Mouse (Mus musculus) neural tube, embryonic 14.5 days (tissue): ENCODE measurements at regions not wholly inside any gene's neighbourhood (a gene's known extent, or its start where the extent isn't known, plus 50 kb on each side); places are given as distances from the start of the nearest gene placed in this dataset.

Source experiments
- ATAC-seq: fragments of 200-750 bp; cut with Nextera tagmentation; 2 replicates; pipeline ENCODE4 v1.8.0; 2017; ENCODE audit warnings: low read depth, mild to moderate bottlenecking, moderate TSS enrichment, moderate library complexity
- H3K27ac ChIP-seq: fragments of 300-500 bp; sonication (generic); 2 replicates; pipeline ENCODE4 v1.5.1; 2014; ENCODE audit warnings: low read depth, mild to moderate bottlenecking, control low read depth, low read length, moderate library complexity, mixed read lengths
- H3K27me3 ChIP-seq: fragments of 300-500 bp; sonication (generic); 2 replicates; pipeline ENCODE4 v1.6.1; 2014; ENCODE audit warnings: low read length; ENCODE audit not compliant: control insufficient read depth, insufficient read depth
- H3K36me3 ChIP-seq: fragments of 300-500 bp; sonication (generic); 2 replicates; pipeline ENCODE4 v1.6.1; 2014; ENCODE audit warnings: low read length, mixed read lengths; ENCODE audit not compliant: control insufficient read depth, insufficient read depth
- H3K4me1 ChIP-seq: fragments of 300-500 bp; sonication (generic); 2 replicates; pipeline ENCODE4 v1.6.1; 2014; ENCODE audit warnings: low read length; ENCODE audit not compliant: control insufficient read depth, insufficient read depth
- H3K4me2 ChIP-seq: fragments of 300-500 bp; sonication (generic); 2 replicates; pipeline ENCODE4 v1.6.1; 2014; ENCODE audit warnings: mild to moderate bottlenecking, low read depth, low read length, control low read depth
- H3K4me3 ChIP-seq: fragments of 300-500 bp; sonication (generic); 2 replicates; pipeline ENCODE4 v1.5.1; 2014; ENCODE audit warnings: low read depth, low read length, control low read depth, mixed read lengths
- H3K9ac ChIP-seq: fragments of 300-500 bp; sonication (generic); replicated peaks from 2 replicates; pipeline ENCODE4 v1.6.1; 2014; ENCODE audit warnings: low read depth, mild to moderate bottlenecking, control low read depth, low read length, mixed read lengths
- H3K9me3 ChIP-seq: fragments of 300-500 bp; sonication (generic); 2 replicates; pipeline ENCODE4 v1.6.1; 2016; ENCODE audit warnings: low read length; ENCODE audit not compliant: control insufficient read depth
- whole genome bisulfite sequencing: fragments of 180-500 bp; shearing (Covaris S2); extraction: QIAGEN DNeasy Blood & Tissue Kit; methylation state at CpG from one replicate; pipeline ENCODE4 v1.1.7; 2014; 5-methylcytosine and 5-hydroxymethylcytosine counted together

DNA sequence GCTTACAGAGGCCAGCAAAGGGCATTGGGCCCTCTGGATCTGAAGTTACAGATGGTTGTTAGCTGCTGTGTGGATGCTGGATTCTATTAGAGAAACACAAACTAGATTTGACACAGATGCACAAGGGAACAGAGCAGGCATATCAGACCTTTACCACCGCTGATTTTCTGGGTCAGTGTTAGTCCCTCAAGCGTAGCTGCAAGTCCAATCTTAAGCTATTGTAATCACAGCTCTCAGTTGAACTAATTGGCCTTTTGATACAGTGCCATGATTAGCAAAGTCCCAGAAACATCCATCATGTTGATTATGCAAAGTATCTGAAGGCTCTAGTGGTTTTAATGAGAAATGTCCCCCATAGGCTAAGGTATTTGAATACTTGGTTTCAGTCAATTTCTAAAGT, 54.2 kb upstream of the Plppr5 start:
- H3K4me3 ChIP-seq, result no peak overlapping the region
- H3K9me3 ChIP-seq, result no peaks in the 10 kb centered on the region
- no peak overlapping the region for H3K27ac ChIP-seq
- no peaks in the 10 kb centered on the region for H3K27me3 ChIP-seq
- H3K36me3 ChIP-seq, result no peaks in the 10 kb centered on the region
- no peak overlapping the region for H3K4me2 ChIP-seq
- no peak for ATAC-seq
- WGBS, result 65% methylated on average over 2 of the region's 2 CpGs
- no peaks in the 10 kb centered on the region for H3K4me1 ChIP-seq
- H3K9ac ChIP-seq, result no peak overlapping the region

DNA sequence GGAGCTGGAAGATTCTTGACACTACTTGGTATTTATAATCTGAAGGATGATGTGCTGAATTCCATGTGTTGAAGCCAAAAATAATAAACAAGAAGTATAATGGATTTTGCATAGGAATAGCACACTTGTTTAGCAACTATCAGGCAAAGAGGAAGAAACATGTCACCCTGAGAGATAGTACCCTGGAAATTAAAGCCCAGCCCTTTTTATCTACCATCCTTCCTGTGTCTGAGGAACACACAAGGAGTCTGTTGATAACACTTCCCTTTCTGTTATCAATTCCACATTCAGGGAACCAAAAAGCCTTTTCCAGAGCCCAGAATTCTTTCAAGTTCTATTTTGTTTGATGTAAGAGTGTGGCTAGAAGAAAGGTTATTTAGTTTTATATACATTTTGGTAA, 66.5 kb upstream of the Plppr5 start:
- no peak for ATAC-seq

GRCm38 (mm10) chr3:117506151-117506723, 68.4 kb upstream of the Plppr5 start:
- 22% methylated on average over 1 of the region's 1 CpGs for WGBS
- ATAC-seq, result no peak

More for the DNA sequence above, 66.5 kb upstream of the Plppr5 start:
- Histone ChIP-seq H3K27me3 (no peaks in the 10 kb centered on the region), H3K36me3 (no peaks in the 10 kb centered on the region), H3K4me3 (no peak overlapping the region), H3K9me3 (no peaks in the 10 kb centered on the region), H3K4me1 (no peaks in the 10 kb centered on the region), H3K4me2 (no peak overlapping the region), H3K27ac (no peak overlapping the region), H3K9ac (no peak overlapping the region)

GRCm38 (mm10) chr3:117501107-117501506, 73.5 kb upstream of the Plppr5 start:
- H3K9ac ChIP-seq, result no peak overlapping the region
- H3K9me3 ChIP-seq, result no peaks in the 10 kb centered on the region
- no peak overlapping the region for H3K4me2 ChIP-seq
- WGBS, result 23% methylated on average over 5 of the region's 5 CpGs
- H3K27ac ChIP-seq, result no peak overlapping the region
- ATAC-seq, result no peak
- no peak overlapping the region for H3K4me3 ChIP-seq
- no peaks in the 10 kb centered on the region for H3K36me3 ChIP-seq
- no peaks in the 10 kb centered on the region for H3K4me1 ChIP-seq
- H3K27me3 ChIP-seq, result no peaks in the 10 kb centered on the region

More at GRCm38 (mm10) chr3:117506151-117506723, 68.4 kb upstream of the Plppr5 start:
- Histone ChIP-seq H3K27me3 (no peaks in the 10 kb centered on the region), H3K4me3 (no peak overlapping the region), H3K36me3 (no peaks in the 10 kb centered on the region), H3K9me3 (no peaks in the 10 kb centered on the region), H3K9ac (no peak overlapping the region), H3K27ac (no peak overlapping the region), H3K4me2 (no peak overlapping the region), H3K4me1 (no peaks in the 10 kb centered on the region)

DNA sequence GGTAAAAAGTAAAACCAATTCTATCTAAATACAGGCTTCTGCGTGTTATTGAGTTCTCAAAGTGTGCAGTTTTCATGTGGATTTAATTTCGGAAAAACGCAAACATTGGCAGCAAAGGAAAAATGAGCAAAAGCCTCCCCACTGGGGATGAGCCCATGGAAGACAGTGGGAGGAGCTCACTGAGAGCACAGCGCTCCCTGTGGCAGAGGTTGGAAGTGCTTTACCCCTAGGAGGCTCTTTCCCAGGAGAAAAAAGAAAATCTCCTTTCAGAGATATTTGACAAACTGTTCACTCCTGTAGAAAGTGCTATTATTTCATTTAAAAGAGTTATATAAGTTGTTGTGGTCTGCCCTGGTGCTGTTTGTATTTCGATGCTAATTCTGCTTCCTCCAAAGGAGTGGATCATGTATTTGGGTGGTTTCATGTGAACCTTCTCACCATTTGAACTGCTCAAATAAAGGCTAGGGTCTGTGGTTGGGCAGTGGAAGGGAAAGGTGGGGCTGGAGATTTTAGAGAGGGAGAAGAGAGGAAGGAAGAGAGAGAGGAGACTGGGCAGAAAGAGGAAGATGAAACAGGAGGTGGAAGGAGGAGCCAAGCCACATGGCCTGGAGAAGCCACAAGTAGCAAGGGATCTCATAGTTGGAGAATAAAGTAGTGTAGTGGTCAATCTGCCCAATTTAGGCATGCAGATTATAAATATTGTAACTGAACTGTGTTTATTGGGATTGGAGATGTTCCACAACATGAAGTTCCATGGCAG, 76.3 kb upstream of the Plppr5 start:
- ATAC-seq, result no peak
- Histone ChIP-seq H3K9ac (no peak overlapping the region), H3K4me3 (no peak overlapping the region), H3K27ac (no peak overlapping the region), H3K27me3 (no peaks in the 10 kb centered on the region), H3K4me1 (no peaks in the 10 kb centered on the region), H3K9me3 (no peaks in the 10 kb centered on the region), H3K4me2 (no peak overlapping the region), H3K36me3 (no peaks in the 10 kb centered on the region)
- WGBS, result 89% methylated on average over 5 of the region's 5 CpGs

GRCm38 (mm10) chr3:117494118-117494517, 80.5 kb upstream of the Plppr5 start:
- Histone ChIP-seq H3K27me3 (no peaks in the 10 kb centered on the region), H3K4me3 (no peak overlapping the region), H3K9me3 (no peaks in the 10 kb centered on the region), H3K36me3 (no peaks in the 10 kb centered on the region), H3K4me1 (no peaks in the 10 kb centered on the region), H3K9ac (no peak overlapping the region), H3K4me2 (no peak overlapping the region), H3K27ac (no peak overlapping the region)
- no peak for ATAC-seq
- 70% methylated on average over 2 of the region's 2 CpGs for WGBS

GRCm38 (mm10) chr3:117487281-117488027, 87.2 kb upstream of the Plppr5 start:
- ATAC-seq, result no peak
- H3K27ac ChIP-seq, result no peak overlapping the region
- no peak overlapping the region for H3K9ac ChIP-seq
- no peaks in the 10 kb centered on the region for H3K36me3 ChIP-seq
- H3K4me2 ChIP-seq, result no peak overlapping the region
- no peak overlapping the region for H3K4me3 ChIP-seq
- H3K27me3 ChIP-seq, result no peaks in the 10 kb centered on the region
- H3K4me1 ChIP-seq, result no peaks in the 10 kb centered on the region
- no peaks in the 10 kb centered on the region for H3K9me3 ChIP-seq
- 71% methylated on average over 11 of the region's 11 CpGs for WGBS

- 81% methylated on average over 2 of the region's 2 CpGs for WGBS
- Histone ChIP-seq H3K4me1 (no peaks in the 10 kb centered on the region), H3K36me3 (no peaks in the 10 kb centered on the region), H3K4me3 (no peak overlapping the region), H3K9ac (no peak overlapping the region), H3K4me2 (no peak overlapping the region), H3K27me3 (no peaks in the 10 kb centered on the region), H3K9me3 (no peaks in the 10 kb centered on the region), H3K27ac (no peak overlapping the region)
- no peak for ATAC-seq
Observed at GRCm38 (mm10) chr3:117486351-117486750, 88.3 kb upstream of the Plppr5 start.

DNA sequence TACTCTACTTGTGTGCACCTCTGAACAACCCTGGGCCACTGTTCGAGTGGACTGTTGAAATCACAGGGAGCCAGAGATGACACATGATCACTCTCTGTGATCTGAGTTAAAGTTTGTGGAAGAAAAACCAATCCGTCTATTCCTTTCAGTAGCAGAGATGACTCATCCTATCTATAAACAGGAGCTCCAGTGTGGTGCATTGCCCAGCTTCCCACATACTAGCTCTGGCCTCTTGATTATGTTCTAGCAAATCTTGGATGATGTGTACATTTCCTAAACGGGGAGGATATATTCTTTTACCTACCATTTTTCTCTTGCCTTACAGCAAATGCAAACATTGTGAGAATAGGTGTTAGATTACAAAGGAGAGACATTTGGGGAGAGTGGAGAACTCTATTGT, 94.5 kb upstream of the Plppr5 start:
- WGBS, result 84% methylated on average over 3 of the region's 3 CpGs
- no peaks in the 10 kb centered on the region for H3K9me3 ChIP-seq
- H3K27ac ChIP-seq, result no peak overlapping the region
- no peak overlapping the region for H3K4me3 ChIP-seq
- no peaks in the 10 kb centered on the region for H3K36me3 ChIP-seq
- H3K9ac ChIP-seq, result no peak overlapping the region
- no peaks in the 10 kb centered on the region for H3K27me3 ChIP-seq
- no peak overlapping the region for H3K4me2 ChIP-seq
- no peak for ATAC-seq
- H3K4me1 ChIP-seq, result no peaks in the 10 kb centered on the region
